Mouse (Mus musculus): ENCODE measurements around the gene Shpk.

- TF ChIP-seq E2F4 (IDR thresholded peaks at IDR 0.05; ENCODE audit: insufficient read depth), result no peak
- TF ChIP-seq POLR2A (IDR thresholded peaks at IDR 0.05; ENCODE audit: insufficient read length, low read depth), result no peak
- TF ChIP-seq USF1 (IDR thresholded peaks at IDR 0.05; ENCODE audit: low read depth), result no peak
- no peak for TF ChIP-seq SRF (IDR thresholded peaks at IDR 0.05; ENCODE audit: control insufficient read depth, insufficient read length, low read depth)
- no peak for TF ChIP-seq POLR2AphosphoS2 (IDR thresholded peaks at IDR 0.05; ENCODE audit: insufficient read length, low read depth)
- no peak for TF ChIP-seq MYOD1 (IDR thresholded peaks at IDR 0.05; ENCODE audit: control insufficient read depth in 1 of 3, insufficient read length in 2 of 3, low read depth in 2 of 3)
- TF ChIP-seq TCF12 (IDR thresholded peaks at IDR 0.05; ENCODE audit: insufficient read depth, poor library complexity, severe bottlenecking), result no peak
- TF ChIP-seq MYOG (IDR thresholded peaks at IDR 0.05; ENCODE audit: control insufficient read depth in 1 of 3, insufficient read depth in 1 of 3, insufficient read length in 2 of 3, low read depth in 2 of 3), result no peak
- TF ChIP-seq MAX (IDR thresholded peaks at IDR 0.05; ENCODE audit: low read depth), result no peak
- no peak for TF ChIP-seq CEBPB (IDR thresholded peaks at IDR 0.05; ENCODE audit: insufficient read depth, poor library complexity, severe bottlenecking)
- TF ChIP-seq TCF3 (IDR thresholded peaks at IDR 0.05; ENCODE audit: insufficient read length, low read depth), result no peak
- no peak for TF ChIP-seq REST (IDR thresholded peaks at IDR 0.05; ENCODE audit: insufficient read depth, insufficient read length)
These were observed 26.6 kb downstream of the Shpk start for GRCm38 (mm10) chr11:73225856-73226255.
